Mouse (Mus musculus): Measurements from ENCODE around the gene Pnrc2. TPM values are rescaled to one million over a fixed set of nuclear protein-coding genes. Genes with fewer than 3 reads are reported as not detected.

Pnrc2 gene
- total and polyA plus RNA-seq, 3 experiments, result 48.0 to 76.3 (median 49.8) TPM

GRCm38 (mm10) chr4:135883881-135884516 is 10.3 kb upstream of the Pnrc2 start:
- H3K36me3 ChIP-seq (ENCODE audit: control insufficient read depth in 1 of 2, insufficient read depth in 2 of 2, low read length in 2 of 2), result peaks cover 0 to 8% of the 10 kb centered on the region in 2 experiments; a peak in 2 of 4 replicates
- no peak overlapping the region for H3K27ac ChIP-seq (ENCODE audit: control insufficient read depth, low read depth, low read length)
- TF ChIP-seq USF1 (IDR thresholded peaks at IDR 0.05; ENCODE audit: low read depth, low read length) (no peak), RAD21 (IDR thresholded peaks at IDR 0.05; ENCODE audit: low read depth, low read length) (no peak), BHLHE40 (IDR thresholded peaks at IDR 0.05; ENCODE audit: borderline replicate concordance, low read depth, low read length) (no peak), SIN3A (IDR thresholded peaks at IDR 0.05; ENCODE audit: low read length) (no peak), KAT2A (conservative IDR thresholded peaks at IDR 0.05; ENCODE audit: low read depth, low read length) (no peak), TAL1 (IDR thresholded peaks at IDR 0.05; ENCODE audit: low read length) (no peak), GATA1 (IDR thresholded peaks at IDR 0.05; ENCODE audit: low read depth, low read length) (no peak), JUND (IDR thresholded peaks at IDR 0.05; ENCODE audit: low read depth, low read length) (no peak)
- H3K79me2 ChIP-seq (ENCODE audit: control insufficient read depth, insufficient read depth, low read length, poor library complexity), result no peaks in the 10 kb centered on the region
- H3K4me1 ChIP-seq (ENCODE audit: control insufficient read depth in 1 of 2, insufficient read depth in 2 of 2, low read length in 2 of 2), result peaks cover 2 to 9% of the 10 kb centered on the region in 2 experiments; a peak in 3 of 4 replicates
- no peaks in the 10 kb centered on the region for H3K9me3 ChIP-seq (replicated peaks; ENCODE audit: insufficient read depth, low read length)
- no peak overlapping the region for H3K4me3 ChIP-seq (ENCODE audit: control insufficient read depth in 1 of 2, insufficient read depth in 1 of 2, low read depth in 2 of 2, low read length in 2 of 2)
- no peak overlapping the region for H3K9ac ChIP-seq (ENCODE audit: control insufficient read depth, low read depth, low read length, poor library complexity, severe bottlenecking)
- DNase-seq (ENCODE audit: low read depth, low spot score), result no peak
- no peaks in the 10 kb centered on the region for H3K27me3 ChIP-seq (ENCODE audit: control insufficient read depth in 1 of 2, insufficient read depth in 2 of 2, low read length in 2 of 2)

GRCm38 (mm10) chr4:135883401-135883851 is 9.8 kb upstream of the Pnrc2 start:
- no peak overlapping the region for H3K9ac ChIP-seq (ENCODE audit: control insufficient read depth, low read depth, low read length, poor library complexity, severe bottlenecking)
- H3K27me3 ChIP-seq (ENCODE audit: control insufficient read depth in 1 of 2, insufficient read depth in 2 of 2, low read length in 2 of 2), result no peaks in the 10 kb centered on the region
- H3K27ac ChIP-seq (ENCODE audit: control insufficient read depth, low read depth, low read length), result no peak overlapping the region
- H3K9me3 ChIP-seq (replicated peaks; ENCODE audit: insufficient read depth, low read length), result no peaks in the 10 kb centered on the region
- peaks cover 0 to 4% of the 10 kb centered on the region in 2 experiments; a peak in 2 of 4 replicates for H3K4me1 ChIP-seq (ENCODE audit: control insufficient read depth in 1 of 2, insufficient read depth in 2 of 2, low read length in 2 of 2)
- DNase-seq (ENCODE audit: low read depth, low spot score), result no peak
- no peaks in the 10 kb centered on the region for H3K79me2 ChIP-seq (ENCODE audit: control insufficient read depth, insufficient read depth, low read length, poor library complexity)
- no peak for TF ChIP-seq NRF1 (IDR thresholded peaks at IDR 0.05; ENCODE audit: insufficient read depth, low read depth, low read length, poor library complexity, severe bottlenecking)
- no peak for TF ChIP-seq USF1 (IDR thresholded peaks at IDR 0.05; ENCODE audit: low read depth, low read length)
- TF ChIP-seq KAT2A (conservative IDR thresholded peaks at IDR 0.05; ENCODE audit: low read depth, low read length), result no peak
- TF ChIP-seq BHLHE40 (IDR thresholded peaks at IDR 0.05; ENCODE audit: borderline replicate concordance, low read depth, low read length), result no peak
- TF ChIP-seq POLR2AphosphoS5 (IDR thresholded peaks at IDR 0.05; ENCODE audit: borderline replicate concordance, low read depth, low read length), result no peak
- no peak for TF ChIP-seq GATA1 (IDR thresholded peaks at IDR 0.05; ENCODE audit: low read depth, low read length)
- no peak for TF ChIP-seq POLR2A (IDR thresholded peaks at IDR 0.05; ENCODE audit: control insufficient read depth in 1 of 2, insufficient read depth in 1 of 2, low read depth in 1 of 2, low read length in 2 of 2, poor library complexity in 1 of 2)
- no peak for TF ChIP-seq TAL1 (IDR thresholded peaks at IDR 0.05; ENCODE audit: low read length)
- no peak for TF ChIP-seq NELFE (IDR thresholded peaks at IDR 0.05; ENCODE audit: low read depth, low read length)
- TF ChIP-seq TCF12 (IDR thresholded peaks at IDR 0.05; ENCODE audit: low read depth, low read length), result no peak
- TF ChIP-seq ZMIZ1 (IDR thresholded peaks at IDR 0.05; ENCODE audit: low read depth, low read length), result no peak
- no peak for TF ChIP-seq CHD2 (IDR thresholded peaks at IDR 0.05; ENCODE audit: low read length)
- no peak for TF ChIP-seq POLR2AphosphoS2 (IDR thresholded peaks at IDR 0.05; ENCODE audit: low read length)
- H3K36me3 ChIP-seq (ENCODE audit: control insufficient read depth in 1 of 2, insufficient read depth in 2 of 2, low read length in 2 of 2), result peaks cover 0 to 3% of the 10 kb centered on the region in 2 experiments; a peak in 1 of 4 replicates
- no peak overlapping the region for H3K4me3 ChIP-seq (ENCODE audit: control insufficient read depth in 1 of 2, insufficient read depth in 1 of 2, low read depth in 2 of 2, low read length in 2 of 2)

All from MEL (cell line).